Mouse (Mus musculus) neural tube, embryonic 12.5 days (tissue): ENCODE results near the gene Camta1. TPM values are rescaled to one million over a fixed set of nuclear protein-coding genes. Genes with fewer than 3 reads are reported as not detected.
A peak's percentile ranks its signal among the peaks of the same experiment; 100 is the strongest.

Experiments
- ATAC-seq: fragments of 200-750 bp; cut with Nextera tagmentation; 2 replicates; pipeline ENCODE4 v1.8.0; 2017; ENCODE audit warnings: low read depth, mild to moderate bottlenecking, moderate TSS enrichment, moderate library complexity; ENCODE audit not compliant: low FRiP score
- H3K27ac ChIP-seq: fragments of 300-500 bp; sonication (generic); 2 replicates; pipeline ENCODE4 v1.5.1; 2016
- H3K27me3 ChIP-seq: fragments of 300-500 bp; sonication (generic); replicated peaks from 2 replicates; pipeline ENCODE4 v1.6.1; 2016; ENCODE audit warnings: mild to moderate bottlenecking
- H3K36me3 ChIP-seq: fragments of 300-500 bp; sonication (generic); 2 replicates; pipeline ENCODE4 v1.6.1; 2016; ENCODE audit warnings: mild to moderate bottlenecking
- H3K4me1 ChIP-seq: fragments of 300-500 bp; sonication (generic); 2 replicates; pipeline ENCODE4 v1.6.1; 2016
- H3K4me2 ChIP-seq: fragments of 300-500 bp; sonication (generic); replicated peaks from 2 replicates; pipeline ENCODE4 v1.6.1; 2016; ENCODE audit warnings: mild to moderate bottlenecking
- H3K4me3 ChIP-seq: fragments of 300-500 bp; sonication (generic); 2 replicates; pipeline ENCODE4 v1.5.1; 2016
- H3K9ac ChIP-seq: fragments of 300-500 bp; sonication (generic); 2 replicates; pipeline ENCODE4 v1.6.1; 2016; ENCODE audit warnings: mild to moderate bottlenecking
- H3K9me3 ChIP-seq: fragments of 300-500 bp; sonication (generic); 2 replicates; pipeline ENCODE4 v1.6.1; 2016; ENCODE audit warnings: mild to moderate bottlenecking
- WGBS: fragments of 180-500 bp; shearing (Covaris S2); methylation state at CpG from one replicate; pipeline ENCODE4 v1.1.7; 2016; 5-methylcytosine and 5-hydroxymethylcytosine counted together
- polyA plus RNA-seq: library from polyadenylated mRNA; unstranded; fragments of >200 nt; fragmentation: Nextera tagmentation; extraction: Ambion mirVana; gene quantifications from 2 replicates; pipeline ENCODE4 v1.2.1, GENCODE M21; 2016

The Camta1 gene
- 164 and 180 TPM in 2 replicates for polyA plus RNA-seq

DNA sequence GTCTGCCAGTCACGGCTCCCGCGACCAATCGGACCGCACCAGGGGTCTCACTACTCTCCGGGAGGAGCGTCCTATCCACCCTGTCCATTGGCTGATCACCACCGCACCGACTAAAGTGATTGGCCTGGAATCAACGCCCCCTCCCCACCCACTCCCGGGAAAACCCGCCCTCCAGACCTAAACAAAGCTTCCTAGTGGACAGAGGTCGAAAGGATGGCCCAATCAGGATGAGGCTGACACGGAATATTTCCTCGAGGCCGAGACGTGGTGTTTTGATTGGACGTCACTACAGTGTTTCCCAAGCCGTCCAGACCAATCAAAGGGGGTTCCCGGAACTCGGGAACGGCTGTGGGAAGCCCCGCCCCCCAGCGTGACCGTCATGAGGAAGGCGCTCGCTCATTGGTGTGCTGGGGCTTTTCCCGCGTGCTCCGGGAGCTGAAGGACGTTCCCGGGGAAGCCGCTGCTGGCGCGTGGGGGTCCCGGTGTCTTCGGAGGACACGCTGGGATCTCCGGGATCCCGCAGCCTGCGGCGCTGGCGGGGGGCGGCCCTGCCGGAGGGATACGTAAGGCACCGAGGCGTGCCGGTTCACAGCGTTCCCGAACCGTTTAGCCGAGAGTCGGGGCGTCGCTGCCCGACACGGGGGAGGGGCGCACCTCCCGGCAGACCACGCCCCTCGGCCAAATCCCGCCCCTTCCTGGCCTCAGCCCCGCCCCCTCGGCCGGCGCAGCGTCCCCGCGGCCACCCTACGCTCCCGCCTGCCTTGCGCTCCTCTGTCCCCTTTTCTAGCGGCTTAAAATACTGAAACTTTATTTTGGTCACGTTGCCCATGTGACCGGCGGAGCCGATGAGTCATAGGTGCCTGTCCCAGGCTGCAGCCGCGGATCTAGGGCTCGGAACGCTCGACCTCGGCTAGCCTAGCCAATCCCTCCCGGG, at the start of gene Camta1:
Camta1 (minus strand) TSS at position 71 of the 934 bp plus-strand sequence.
- Histone ChIP-seq H3K4me1 (peaks cover 19% of the 10 kb centered on the region), H3K4me3 (peak within 1 kb of the TSS; percentile 88), H3K9ac (peak within 1 kb of the TSS; percentile 88), H3K27me3 (0 out of 2 replicates have a peak, but pooled peaks cover 2% of the 10 kb centered on the region), H3K27ac (peak within 1 kb of the TSS; percentile 83), H3K4me2 (peak within 1 kb of the TSS; percentile 93), H3K9me3 (no peaks in the 10 kb centered on the region), H3K36me3 (no peaks in the 10 kb centered on the region)
- peak; percentile 98 for ATAC-seq
- under 1% methylated on average over 85 of the region's 85 CpGs for WGBS

GRCm38 (mm10) chr4:151908809-151909208, 47.1 kb upstream of the Camta1 start:
- no peak for ATAC-seq
- no peak overlapping the region for H3K4me2 ChIP-seq
- no peak overlapping the region for H3K4me3 ChIP-seq
- WGBS: 77% methylated on average over 8 of the region's 8 CpGs
- no peaks in the 10 kb centered on the region for H3K36me3 ChIP-seq
- H3K4me1 ChIP-seq: peaks cover 7% of the 10 kb centered on the region; the same call in 1 of the 2 replicates
- H3K9ac ChIP-seq: no peak overlapping the region
- H3K27ac ChIP-seq: no peak overlapping the region
- H3K9me3 ChIP-seq: no peaks in the 10 kb centered on the region
- peaks cover 4% of the 10 kb centered on the region; the same call in 1 of the 2 replicates for H3K27me3 ChIP-seq

- Histone ChIP-seq H3K4me3 (no peak overlapping the region), H3K4me2 (no peak overlapping the region), H3K27me3 (peaks cover 4% of the 10 kb centered on the region; the same call in 1 of the 2 replicates), H3K27ac (no peak overlapping the region), H3K9ac (no peak overlapping the region), H3K4me1 (peaks cover 7% of the 10 kb centered on the region; the same call in 1 of the 2 replicates), H3K9me3 (no peaks in the 10 kb centered on the region), H3K36me3 (no peaks in the 10 kb centered on the region)
- no peak for ATAC-seq
- 72% methylated on average over 26 of the region's 26 CpGs for WGBS
These were observed 46.1 kb upstream of the Camta1 start for GRCm38 (mm10) chr4:151907577-151908343.

GRCm38 (mm10) chr4:151905621-151906020, 43.9 kb upstream of the Camta1 start:
- WGBS: 78% methylated on average over 4 of the region's 4 CpGs
- Histone ChIP-seq H3K4me1 (peaks cover 7% of the 10 kb centered on the region; the same call in 1 of the 2 replicates), H3K36me3 (no peaks in the 10 kb centered on the region), H3K4me2 (no peak overlapping the region), H3K9me3 (no peaks in the 10 kb centered on the region), H3K4me3 (no peak overlapping the region), H3K27ac (no peak overlapping the region), H3K9ac (no peak overlapping the region), H3K27me3 (peaks cover 4% of the 10 kb centered on the region; the same call in 1 of the 2 replicates)
- no peak for ATAC-seq

GRCm38 (mm10) chr4:151904098-151904497, 42.4 kb upstream of the Camta1 start:
- H3K27ac ChIP-seq: no peak overlapping the region
- peaks cover 7% of the 10 kb centered on the region; the same call in 1 of the 2 replicates for H3K4me1 ChIP-seq
- H3K4me2 ChIP-seq: no peak overlapping the region
- ATAC-seq: no peak
- H3K4me3 ChIP-seq: no peak overlapping the region
- H3K27me3 ChIP-seq: peaks cover 4% of the 10 kb centered on the region; the same call in 1 of the 2 replicates
- no peaks in the 10 kb centered on the region for H3K36me3 ChIP-seq
- no peak overlapping the region for H3K9ac ChIP-seq
- no peaks in the 10 kb centered on the region for H3K9me3 ChIP-seq
- WGBS: 61% methylated on average over 11 of the region's 11 CpGs

DNA sequence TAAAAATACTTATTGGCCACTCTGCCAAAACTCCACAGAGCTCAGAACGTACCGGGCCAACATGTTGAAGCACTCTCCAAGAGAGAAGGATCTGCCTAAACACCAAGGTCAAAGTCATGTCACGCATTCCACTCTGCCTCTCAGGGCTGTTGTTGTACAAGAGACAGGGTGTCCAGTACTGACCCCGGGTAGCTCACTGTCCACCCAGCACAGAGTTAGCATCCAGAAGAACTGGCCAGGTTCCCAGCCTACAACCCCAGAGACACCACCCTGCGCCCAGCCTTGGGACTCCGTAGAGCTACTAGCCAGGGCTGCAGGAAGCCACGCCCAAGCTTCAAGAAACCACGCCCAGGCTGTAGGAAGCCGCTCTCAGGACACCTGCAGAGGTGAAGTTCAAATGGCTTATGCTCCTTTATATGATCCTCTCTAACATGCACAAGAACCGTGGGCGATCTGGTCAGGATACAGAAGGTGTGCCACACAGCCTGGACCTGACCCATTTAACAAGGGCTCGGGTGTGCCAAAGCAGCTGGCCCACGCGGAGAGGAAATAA, 41.1 kb upstream of the Camta1 start:
- Histone ChIP-seq H3K27ac (no peak overlapping the region), H3K4me1 (peaks cover 7% of the 10 kb centered on the region; the same call in 1 of the 2 replicates), H3K4me2 (no peak overlapping the region), H3K9me3 (no peaks in the 10 kb centered on the region), H3K27me3 (peaks cover 4% of the 10 kb centered on the region; the same call in 1 of the 2 replicates), H3K4me3 (no peak overlapping the region), H3K36me3 (no peaks in the 10 kb centered on the region), H3K9ac (no peak overlapping the region)
- no peak for ATAC-seq
- WGBS: 64% methylated on average over 14 of the region's 14 CpGs

DNA sequence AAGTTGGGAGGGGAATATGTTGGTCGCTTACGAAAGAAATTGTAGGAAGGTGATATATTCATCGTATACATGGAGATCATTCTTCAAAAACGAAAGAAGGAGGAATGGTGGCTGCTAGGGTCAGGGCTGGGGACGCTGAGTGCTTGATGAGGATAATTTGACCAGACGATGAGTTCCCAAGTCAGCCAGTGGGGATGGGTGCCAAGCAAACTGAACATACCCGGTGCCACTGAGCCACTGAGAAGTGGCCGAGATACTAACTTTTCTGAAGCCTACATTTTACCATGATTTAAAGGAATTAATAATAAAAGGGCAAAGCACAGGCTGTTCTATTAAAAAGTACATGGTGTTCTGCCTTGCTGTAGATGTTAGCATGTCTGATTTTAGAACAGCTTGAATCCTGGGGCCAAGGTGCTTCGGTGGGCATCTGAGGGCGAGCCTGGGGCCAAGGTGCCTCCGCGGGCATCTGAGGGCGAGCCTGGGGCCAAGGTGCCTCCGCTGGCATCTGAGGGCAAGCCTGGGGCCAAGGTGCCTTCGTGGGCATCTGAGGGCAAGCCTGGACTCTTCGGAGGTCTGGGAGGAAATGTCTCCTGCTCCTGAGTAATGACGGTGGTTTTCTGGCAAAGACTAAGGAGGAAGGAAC, 40.5 kb upstream of the Camta1 start:
- ATAC-seq: no peak
- Histone ChIP-seq H3K4me2 (no peak overlapping the region), H3K9me3 (no peaks in the 10 kb centered on the region), H3K4me3 (no peak overlapping the region), H3K9ac (no peak overlapping the region), H3K27me3 (peaks cover 4% of the 10 kb centered on the region; the same call in 1 of the 2 replicates), H3K4me1 (peaks cover 7% of the 10 kb centered on the region; the same call in 1 of the 2 replicates), H3K27ac (no peak overlapping the region), H3K36me3 (no peaks in the 10 kb centered on the region)
- WGBS: 86% methylated on average over 17 of the region's 17 CpGs

DNA sequence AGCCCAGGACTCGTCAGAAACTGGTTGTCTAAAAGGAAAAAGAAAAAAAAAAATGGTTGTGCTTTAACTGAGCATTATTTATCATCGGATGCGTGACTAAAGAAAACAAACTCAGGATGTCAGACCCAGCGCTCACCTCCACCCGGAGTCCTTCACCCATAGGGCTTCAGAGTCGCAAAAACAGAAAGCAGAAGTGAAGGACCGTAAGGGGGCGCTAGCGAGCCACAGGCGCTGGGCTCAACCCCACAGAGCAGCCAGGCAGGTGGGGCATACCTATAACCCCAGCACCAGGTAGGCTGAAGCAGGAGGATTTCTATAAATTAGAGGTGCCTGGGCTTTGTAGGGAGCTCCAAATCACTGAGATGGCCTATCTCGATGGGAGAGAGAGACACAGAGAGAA, 39.7 kb upstream of the Camta1 start:
- Histone ChIP-seq H3K9ac (no peak overlapping the region), H3K4me2 (no peak overlapping the region), H3K36me3 (no peaks in the 10 kb centered on the region), H3K27me3 (peaks cover 4% of the 10 kb centered on the region; the same call in 1 of the 2 replicates), H3K4me3 (no peak overlapping the region), H3K9me3 (no peaks in the 10 kb centered on the region), H3K4me1 (peaks cover 1% of the 10 kb centered on the region; the same call in 1 of the 2 replicates), H3K27ac (no peak overlapping the region)
- ATAC-seq: no peak
- 69% methylated on average over 11 of the region's 11 CpGs for whole genome bisulfite sequencing

DNA sequence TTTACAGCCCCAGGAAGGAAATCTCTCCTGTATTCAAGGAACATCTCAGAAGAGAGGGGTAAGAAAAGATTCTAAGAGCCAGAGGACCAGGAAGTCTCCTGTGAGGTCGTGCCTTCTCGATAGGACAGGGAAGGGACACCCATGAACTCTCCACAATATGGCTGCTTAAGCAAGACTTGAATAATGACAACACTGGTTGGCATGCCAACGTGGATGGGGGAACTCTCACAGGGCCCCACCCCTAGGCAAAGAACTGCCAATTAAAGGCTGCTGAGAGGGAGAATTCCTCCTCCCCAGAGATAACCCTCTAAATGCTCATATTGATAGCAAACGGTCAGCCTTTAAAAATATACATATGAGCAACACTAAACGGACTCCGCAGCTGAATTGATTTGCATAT, 39.1 kb upstream of the Camta1 start:
- Histone ChIP-seq H3K27me3 (peaks cover 4% of the 10 kb centered on the region; the same call in 1 of the 2 replicates), H3K36me3 (no peaks in the 10 kb centered on the region), H3K27ac (no peak overlapping the region), H3K9me3 (peaks cover 7% of the 10 kb centered on the region), H3K9ac (no peak overlapping the region), H3K4me2 (no peak overlapping the region), H3K4me1 (no peaks in the 10 kb centered on the region), H3K4me3 (no peak overlapping the region)
- WGBS: 72% methylated on average over 6 of the region's 6 CpGs
- no peak for ATAC-seq

DNA sequence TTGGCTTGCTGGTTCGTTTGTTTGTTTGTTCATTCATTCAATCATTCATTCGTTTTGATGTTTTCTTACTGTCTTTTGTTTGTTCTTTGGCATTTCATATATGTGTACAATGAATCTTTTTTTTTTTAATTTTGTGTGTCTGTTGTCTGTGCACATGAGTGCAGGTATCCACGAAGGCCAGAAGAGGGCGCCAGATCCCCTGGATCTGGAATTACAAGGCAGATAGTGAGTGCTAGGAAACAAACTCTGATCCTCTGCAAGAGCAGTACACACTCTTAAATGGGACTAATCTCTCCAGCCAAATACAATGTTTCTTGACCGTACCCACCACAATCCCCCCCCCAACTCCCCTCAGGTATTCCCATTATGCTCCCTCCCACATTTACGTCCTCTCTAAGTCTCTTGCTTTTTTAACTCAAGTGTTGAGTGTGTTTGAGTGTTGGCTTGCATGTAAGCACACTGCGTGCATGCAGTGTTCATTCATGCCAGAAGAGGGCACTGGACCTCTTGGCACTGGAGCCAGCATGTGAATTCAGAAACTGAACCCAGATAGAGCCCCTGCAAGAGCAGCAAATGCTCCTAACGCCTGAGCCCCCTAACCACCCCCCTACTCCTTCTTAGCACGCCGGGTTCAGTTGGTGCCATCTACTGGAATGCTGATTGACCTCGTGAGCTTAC, 38.2 kb upstream of the Camta1 start:
- H3K27ac ChIP-seq: no peak overlapping the region
- 73% methylated on average over 11 of the region's 11 CpGs for WGBS
- no peak for ATAC-seq

More for the DNA sequence above, 38.2 kb upstream of the Camta1 start:
- Histone ChIP-seq H3K9me3 (peaks cover 13% of the 10 kb centered on the region), H3K4me1 (no peaks in the 10 kb centered on the region), H3K4me2 (no peak overlapping the region), H3K4me3 (no peak overlapping the region), H3K9ac (no peak overlapping the region), H3K27me3 (no peaks in the 10 kb centered on the region), H3K36me3 (no peaks in the 10 kb centered on the region)
